Mouse (Mus musculus) adrenal gland (tissue): ENCODE measurements around the gene Wnt9b.

Source experiments
- intact Hi-C: fragments of 180-260 bp; cut with DNase I; formaldehyde crosslinking; loops from one replicate; pipeline ENCODE4 v1.15.1; 2025

Wnt9b gene

DNA sequence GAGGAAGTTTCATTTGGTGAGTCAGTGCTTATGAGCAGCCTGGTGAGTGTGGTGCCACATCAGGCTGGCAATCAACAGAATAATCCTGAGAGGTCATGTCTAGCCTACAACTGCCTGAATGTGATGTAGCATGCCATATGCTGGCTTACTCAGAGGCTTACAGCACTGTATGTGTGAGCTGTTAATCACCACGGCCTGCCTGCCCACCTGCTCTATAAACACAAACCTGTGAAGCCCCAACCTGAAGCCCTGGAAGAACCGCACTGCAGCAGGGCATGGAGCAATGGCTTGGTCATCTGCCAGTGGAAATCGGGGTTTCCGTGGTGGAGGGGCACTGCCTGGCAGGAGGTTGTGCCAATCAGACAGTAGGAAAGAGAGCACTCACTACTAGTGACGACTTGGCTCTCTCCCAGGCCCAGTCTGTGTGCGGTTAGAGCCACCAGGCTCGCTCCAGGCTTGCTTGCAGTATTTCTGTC is 64.3 kb downstream of the Wnt9b start:
- intact Hi-C loops = no loop called here

DNA sequence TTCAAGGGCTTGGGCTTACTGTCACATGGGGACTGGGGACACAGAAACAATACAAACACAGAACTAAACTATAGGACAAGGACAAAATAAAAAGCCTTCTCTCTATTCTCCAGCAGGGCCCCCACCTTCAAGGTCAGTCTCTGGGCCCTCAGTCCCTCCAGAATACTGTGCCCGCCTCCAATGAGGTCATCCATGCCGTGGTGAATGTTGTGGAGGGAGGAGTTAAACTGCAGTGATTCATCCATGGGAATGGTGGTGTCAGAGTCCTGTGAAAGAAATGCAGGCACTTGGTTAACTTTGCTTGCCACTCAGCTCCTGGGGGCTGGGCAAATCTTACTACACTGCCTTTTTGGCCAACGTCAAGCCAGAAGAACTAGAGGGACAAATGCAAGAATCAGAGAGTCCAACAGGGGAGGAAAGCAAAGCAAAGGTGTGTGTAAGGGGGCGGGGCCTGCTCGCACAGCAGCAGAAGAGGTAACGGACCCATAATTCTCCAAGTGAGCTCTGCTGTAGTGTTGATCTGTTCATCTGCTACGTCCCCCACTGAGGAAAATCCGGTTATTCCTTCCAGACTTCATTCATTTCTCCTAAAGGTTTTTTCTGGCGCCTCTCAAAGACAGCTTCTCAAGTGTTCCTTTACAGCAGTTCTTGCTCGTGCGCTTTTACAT is 65.8 kb downstream of the Wnt9b start:
- intact Hi-C loops = no loop called here
